Mouse (Mus musculus) heart, adult 2 months (tissue): ENCODE measurements around the gene Rnf19b. TPM values are rescaled to one million over a fixed set of nuclear protein-coding genes. Genes with fewer than 3 reads are reported as not detected.

Source experiments
- DNase-seq, 2 experiments: peaks; one replicate each; pipeline ENCODE4 v3.0.0; 2021
- H3K27ac ChIP-seq: fragments of 200-600 bp; 2 replicates; pipeline ENCODE4 v1.8.1; 2022
- H3K27me3 ChIP-seq: fragments of 200-500 bp; 2 replicates; pipeline ENCODE4 v1.6.1; 2012; ENCODE audit warnings: mild to moderate bottlenecking, low read length, inconsistent platforms, mixed read lengths; ENCODE audit not compliant: control insufficient read depth, insufficient read depth
- H3K36me3 ChIP-seq: fragments of 200-500 bp; 2 replicates; pipeline ENCODE4 v1.6.1; 2012; ENCODE audit warnings: low read length, inconsistent platforms; ENCODE audit not compliant: control insufficient read depth, insufficient read depth
- H3K4me1 ChIP-seq: fragments of 200-500 bp; 2 replicates; pipeline ENCODE4 v1.6.1; 2011; ENCODE audit warnings: low read length; ENCODE audit not compliant: control insufficient read depth, insufficient read depth
- H3K4me3 ChIP-seq: fragments of 200-600 bp; 2 replicates; pipeline ENCODE4 v1.8.1; 2022
- H3K79me2 ChIP-seq: fragments of 200-500 bp; replicated peaks from 2 replicates; pipeline ENCODE4 v1.6.1; 2012; ENCODE audit warnings: mild to moderate bottlenecking, inconsistent platforms, low read length, moderate library complexity, mixed read lengths; ENCODE audit not compliant: control insufficient read depth, insufficient read depth
- H3K9ac ChIP-seq: fragments of 200-500 bp; 2 replicates; pipeline ENCODE4 v1.6.1; 2012; ENCODE audit warnings: low read depth, mild to moderate bottlenecking, control low read depth, inconsistent platforms, low read length, mixed read lengths
- CTCF ChIP-seq: fragments of 200-600 bp; IDR thresholded peaks from 2 replicates; pipeline ENCODE4 v1.8.1; 2022; ENCODE audit warnings: antibody characterized with exemption, mild to moderate bottlenecking, moderate library complexity
- EP300 ChIP-seq: fragments of 200-500 bp; IDR thresholded peaks from 2 replicates; pipeline ENCODE4 v1.6.1; 2011; ENCODE audit warnings: low read depth, low read length, control low read depth; ENCODE audit not compliant: insufficient read depth
- POLR2A ChIP-seq: fragments of 200-500 bp; IDR thresholded peaks from 2 replicates; pipeline ENCODE4 v1.6.1; 2011; ENCODE audit warnings: mild to moderate bottlenecking, low read depth, low read length, control low read depth; ENCODE audit not compliant: insufficient read depth
- WGBS: fragments of 180-500 bp; shearing (Covaris S2); methylation state at CpG from one replicate; pipeline ENCODE4 v1.1.7; 2018; 5-methylcytosine and 5-hydroxymethylcytosine counted together
- intact Hi-C: fragments of 180-260 bp; cut with DNase I; formaldehyde crosslinking; loops from one replicate; pipeline ENCODE4 v1.15.1; 2025
- polyA plus RNA-seq: library from polyadenylated mRNA; depleted of rRNA; stranded (reverse); fragments of >200 nt; gene quantifications from 2 replicates; pipeline ENCODE4 v1.2.3, GENCODE M21; 2012
- total RNA-seq, 2 experiments: library from RNA; stranded (reverse); gene quantifications; 2 replicates each; pipeline ENCODE4 v1.2.3; 2021

Gene Rnf19b
- total and polyA plus RNA-seq, 3 experiments = 21.1 to 28.1 (median 27.1) TPM

DNA sequence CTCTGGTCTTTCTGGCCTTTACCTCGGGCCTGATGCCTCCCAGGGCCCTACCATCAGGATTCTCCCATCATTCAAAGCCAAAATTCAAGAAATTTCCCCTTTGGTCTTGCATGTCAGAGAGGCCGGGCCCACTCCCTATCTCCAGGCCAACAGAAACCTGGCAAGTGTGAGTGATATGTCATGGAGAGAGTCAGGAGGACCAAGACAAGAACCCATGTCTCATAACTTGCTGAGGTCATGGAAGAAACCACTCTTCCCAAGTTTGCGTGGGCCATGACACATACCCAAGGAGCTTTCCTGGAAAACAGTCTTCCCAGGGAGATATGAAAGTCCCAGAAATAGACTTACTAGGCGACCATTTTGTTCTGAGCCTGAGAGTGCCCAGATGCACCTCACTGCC, 36.2 kb upstream of the Rnf19b start:
- WGBS = 37% methylated on average over 4 of the region's 4 CpGs
- H3K9ac ChIP-seq = no peak overlapping the region
- H3K4me1 ChIP-seq = peaks cover 20% of the 10 kb centered on the region
- no peaks in the 10 kb centered on the region for H3K79me2 ChIP-seq
- no peaks in the 10 kb centered on the region for H3K27me3 ChIP-seq
- intact Hi-C loops = loop anchor here (5.0 kb wide), 1 partner anchor 35 kb away; the partner anchor contains the start of gene Rnf19b
- no peak overlapping the region for H3K4me3 ChIP-seq
- TF ChIP-seq CTCF = no peak
- no peak for TF ChIP-seq EP300
- TF ChIP-seq POLR2A = no peak
- H3K36me3 ChIP-seq = no peaks in the 10 kb centered on the region
- no peak for DNase-seq
- peak overlapping the region; percentile 82 for H3K27ac ChIP-seq

DNA sequence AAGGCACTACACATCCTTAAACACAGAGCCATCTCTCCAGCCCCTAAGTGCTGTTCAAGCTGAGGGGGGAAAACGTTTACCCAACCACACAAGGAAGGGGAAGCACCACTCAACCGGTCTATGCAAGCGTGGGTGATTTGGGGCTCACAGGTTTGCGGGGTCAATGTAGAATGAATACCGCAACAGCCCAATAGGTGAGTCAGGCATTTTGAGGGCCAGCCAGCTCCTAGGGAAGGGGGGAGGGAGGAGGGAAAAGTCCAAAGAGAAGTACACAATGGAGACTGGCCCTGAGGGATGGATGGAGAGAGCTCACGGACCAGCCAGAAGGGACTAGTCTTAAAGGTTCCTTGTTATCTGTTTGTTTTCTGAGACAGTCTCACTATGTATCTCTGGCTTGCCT, 34.2 kb upstream of the Rnf19b start:
- Histone ChIP-seq H3K27me3 (no peaks in the 10 kb centered on the region), H3K36me3 (no peaks in the 10 kb centered on the region), H3K9ac (no peak overlapping the region), H3K79me2 (no peaks in the 10 kb centered on the region), H3K4me3 (no peak overlapping the region), H3K27ac (no peak overlapping the region), H3K4me1 (peaks cover 20% of the 10 kb centered on the region)
- TF ChIP-seq POLR2A = no peak
- no peak for TF ChIP-seq EP300
- TF ChIP-seq CTCF = no peak
- intact Hi-C loops = loop anchor here (5.0 kb wide), 1 partner anchor 33 kb away; the partner anchor contains the start of gene Rnf19b
- no peak for DNase-seq
- WGBS = 84% methylated on average over 6 of the region's 6 CpGs

- peak overlapping the region; percentile 76 for H3K27ac ChIP-seq
- H3K36me3 ChIP-seq = no peaks in the 10 kb centered on the region
- WGBS = 13% methylated on average over 6 of the region's 6 CpGs
- 0 out of 2 replicates have a peak overlapping the region, but pooled peaks have one; percentile 8 for H3K9ac ChIP-seq
- no peaks in the 10 kb centered on the region for H3K79me2 ChIP-seq
- H3K4me1 ChIP-seq = peaks cover 20% of the 10 kb centered on the region
- intact Hi-C loops = loop anchor here (5.0 kb wide), 1 partner anchor 33 kb away; the partner anchor contains the start of gene Rnf19b
- no peak overlapping the region for H3K4me3 ChIP-seq
- DNase-seq = peak; percentile 74 to 89
- no peaks in the 10 kb centered on the region for H3K27me3 ChIP-seq
- TF ChIP-seq POLR2A (no peak), EP300 (0 out of 2 replicates have a peak, but pooled peaks have one; percentile 29)
Observed at GRCm38 (mm10) chr4:129024775-129025174, 33.3 kb upstream of the Rnf19b start.

DNA sequence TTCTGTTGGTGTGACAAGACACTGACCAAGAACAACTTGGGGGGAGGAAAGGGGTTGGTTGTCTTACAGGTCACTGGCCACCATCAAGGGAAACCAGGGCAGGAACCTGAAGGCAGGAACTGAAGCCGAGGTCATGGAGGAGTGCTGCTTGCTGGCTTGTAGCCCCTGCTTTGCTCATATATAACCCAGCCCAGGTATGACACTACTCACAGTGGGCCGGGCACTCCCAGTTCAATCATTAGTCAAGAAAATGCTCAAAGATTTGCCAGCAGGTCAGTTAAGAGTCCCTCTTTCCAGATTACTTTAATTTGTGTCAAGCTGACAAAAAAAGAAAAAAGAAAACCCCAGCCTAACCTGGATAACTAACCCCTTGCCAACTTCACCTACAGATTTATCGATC, 32.4 kb upstream of the Rnf19b start:
- H3K27ac ChIP-seq = peak overlapping the region; percentile 6; the same call in 1 of the 2 replicates
- TF ChIP-seq CTCF = no peak
- no peak for TF ChIP-seq EP300
- TF ChIP-seq POLR2A = no peak
- H3K4me1 ChIP-seq = peaks cover 13% of the 10 kb centered on the region
- no peak overlapping the region for H3K9ac ChIP-seq
- no peaks in the 10 kb centered on the region for H3K27me3 ChIP-seq
- 94% methylated on average over 3 of the region's 3 CpGs for WGBS
- no peaks in the 10 kb centered on the region for H3K79me2 ChIP-seq
- H3K4me3 ChIP-seq = no peak overlapping the region
- intact Hi-C loops = no loop called here
- no peak for DNase-seq
- H3K36me3 ChIP-seq = no peaks in the 10 kb centered on the region

DNA sequence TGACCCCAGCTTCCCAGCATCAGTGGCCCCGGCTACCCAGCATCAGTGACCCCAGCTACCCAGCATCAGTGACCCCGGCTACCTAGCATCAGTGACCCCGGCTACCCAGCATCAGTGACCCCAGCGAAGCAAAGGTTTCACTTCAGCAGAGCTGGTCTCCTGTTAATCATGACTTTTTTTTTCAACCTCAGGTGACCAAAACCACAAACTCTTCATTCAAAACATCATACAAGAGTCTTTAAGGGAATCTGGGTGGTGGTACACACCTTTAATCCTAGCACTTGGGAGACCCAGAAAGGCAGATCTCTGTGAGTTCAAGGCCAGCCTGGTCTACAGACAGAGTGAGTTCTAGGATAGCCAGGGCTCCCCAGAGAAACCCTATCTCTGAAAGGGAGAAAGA, 27.3 kb upstream of the Rnf19b start:
- no peaks in the 10 kb centered on the region for H3K36me3 ChIP-seq
- no peak overlapping the region for H3K27ac ChIP-seq
- intact Hi-C loops = no loop called here
- H3K4me3 ChIP-seq = no peak overlapping the region
- H3K27me3 ChIP-seq = no peaks in the 10 kb centered on the region
- WGBS = 91% methylated on average over 4 of the region's 4 CpGs
- TF ChIP-seq CTCF (no peak), POLR2A (no peak)
- DNase-seq = no peak
- peaks cover 12% of the 10 kb centered on the region for H3K4me1 ChIP-seq
- no peaks in the 10 kb centered on the region for H3K79me2 ChIP-seq
- H3K9ac ChIP-seq = no peak overlapping the region

- Histone ChIP-seq H3K4me1 (peaks cover 12% of the 10 kb centered on the region), H3K27me3 (no peaks in the 10 kb centered on the region), H3K4me3 (no peak overlapping the region), H3K36me3 (no peaks in the 10 kb centered on the region), H3K27ac (no peak overlapping the region), H3K79me2 (no peaks in the 10 kb centered on the region), H3K9ac (no peak overlapping the region)
- intact Hi-C loops = no loop called here
- TF ChIP-seq CTCF = no peak
- TF ChIP-seq POLR2A = no peak
- TF ChIP-seq EP300 = no peak
- DNase-seq = no peak
- WGBS = 90% methylated on average over 8 of the region's 8 CpGs
Observed at GRCm38 (mm10) chr4:129031408-129031965, 26.6 kb upstream of the Rnf19b start.
